Mouse (Mus musculus) heart, postnatal 14 days (tissue): ENCODE measurements at regions not wholly inside any gene's neighbourhood (a gene's known extent, or its start where the extent isn't known, plus 50 kb on each side); places are given as distances from the start of the nearest gene placed in this dataset.

ENCODE experiments used
- DNase-seq, 2 experiments: peaks; one replicate each; pipeline ENCODE4 v3.0.0; 2021 to 2022
- intact Hi-C: fragments of 180-260 bp; cut with DNase I; formaldehyde crosslinking; loops from one replicate; pipeline ENCODE4 v1.15.1; 2025

- intact Hi-C loops, result no loop called here
- no peak for DNase-seq
Observed at GRCm38 (mm10) chr16:7895786-7896185, 529.1 kb downstream of the Tmem114 start.

- intact Hi-C loops, result no loop called here
- DNase-seq, result no peak
Observed at GRCm38 (mm10) chr16:7892799-7893198, 532.1 kb downstream of the Tmem114 start.

GRCm38 (mm10) chr16:7863406-7863805 lies 561.5 kb downstream of the Tmem114 start:
- intact Hi-C loops, result no loop called here
- no peak for DNase-seq

- no peak for DNase-seq
- intact Hi-C loops, result no loop called here
Observed at GRCm38 (mm10) chr16:7839139-7839538, 585.8 kb downstream of the Tmem114 start.

- DNase-seq, result no peak
- intact Hi-C loops, result no loop called here
Observed at GRCm38 (mm10) chr16:7831142-7831541, 593.8 kb downstream of the Tmem114 start.

GRCm38 (mm10) chr16:7829939-7830650 lies 594.8 kb downstream of the Tmem114 start:
- DNase-seq, result no peak
- intact Hi-C loops, result no loop called here

- intact Hi-C loops, result no loop called here
- no peak for DNase-seq
Observed at GRCm38 (mm10) chr16:7801161-7801560, 623.8 kb downstream of the Tmem114 start.

- intact Hi-C loops, result no loop called here
- no peak for DNase-seq
Observed at GRCm38 (mm10) chr16:7797176-7797786, 627.7 kb downstream of the Tmem114 start.

GRCm38 (mm10) chr16:7795561-7795960 lies 629.4 kb downstream of the Tmem114 start:
- intact Hi-C loops, result no loop called here

GRCm38 (mm10) chr16:7792521-7792920 lies 632.4 kb downstream of the Tmem114 start:
- intact Hi-C loops, result no loop called here
- DNase-seq, result no peak

More at GRCm38 (mm10) chr16:7795561-7795960, 629.4 kb downstream of the Tmem114 start:
- no peak for DNase-seq

GRCm38 (mm10) chr16:7790260-7790659 lies 634.7 kb downstream of the Tmem114 start:
- peak; percentile 4 to 23 for DNase-seq
- intact Hi-C loops, result no loop called here

GRCm38 (mm10) chr16:7788209-7788608 lies 636.7 kb downstream of the Tmem114 start:
- no peak for DNase-seq
- intact Hi-C loops, result no loop called here

- intact Hi-C loops, result no loop called here
- DNase-seq, result no peak
Observed at GRCm38 (mm10) chr16:7781506-7781905, 643.4 kb downstream of the Tmem114 start.

GRCm38 (mm10) chr16:7775635-7776034 lies 649.3 kb downstream of the Tmem114 start:
- DNase-seq, result no peak
- intact Hi-C loops, result no loop called here

- intact Hi-C loops, result no loop called here
- no peak for DNase-seq
Observed at GRCm38 (mm10) chr16:7768433-7768832, 656.5 kb downstream of the Tmem114 start.

- intact Hi-C loops, result no loop called here
- DNase-seq, result no peak
Observed at GRCm38 (mm10) chr16:7767691-7768090, 657.2 kb downstream of the Tmem114 start.

- DNase-seq, result no peak
- intact Hi-C loops, result no loop called here
Observed at GRCm38 (mm10) chr16:7764383-7764782, 660.6 kb downstream of the Tmem114 start.

GRCm38 (mm10) chr16:7728186-7728585 lies 696.8 kb downstream of the Tmem114 start:
- intact Hi-C loops, result no loop called here
- DNase-seq, result no peak

- DNase-seq, result no peak
- intact Hi-C loops, result no loop called here
Observed at GRCm38 (mm10) chr16:7725225-7725624, 699.7 kb downstream of the Tmem114 start.

- peak; percentile 5 to 36 for DNase-seq
- intact Hi-C loops, result no loop called here
Observed at GRCm38 (mm10) chr16:7701471-7701870, 723.5 kb downstream of the Tmem114 start.

GRCm38 (mm10) chr16:7685484-7685883 lies 739.5 kb downstream of the Tmem114 start:
- no peak for DNase-seq

GRCm38 (mm10) chr16:7666096-7666495 lies 758.8 kb downstream of the Tmem114 start:
- peak in 1 of 2 experiments; percentile 2 for DNase-seq
- intact Hi-C loops, result no loop called here

More at GRCm38 (mm10) chr16:7685484-7685883, 739.5 kb downstream of the Tmem114 start:
- intact Hi-C loops, result no loop called here
